8 mouse cellular contexts compared by ENCODE assay signal in the genomic region with DNA sequence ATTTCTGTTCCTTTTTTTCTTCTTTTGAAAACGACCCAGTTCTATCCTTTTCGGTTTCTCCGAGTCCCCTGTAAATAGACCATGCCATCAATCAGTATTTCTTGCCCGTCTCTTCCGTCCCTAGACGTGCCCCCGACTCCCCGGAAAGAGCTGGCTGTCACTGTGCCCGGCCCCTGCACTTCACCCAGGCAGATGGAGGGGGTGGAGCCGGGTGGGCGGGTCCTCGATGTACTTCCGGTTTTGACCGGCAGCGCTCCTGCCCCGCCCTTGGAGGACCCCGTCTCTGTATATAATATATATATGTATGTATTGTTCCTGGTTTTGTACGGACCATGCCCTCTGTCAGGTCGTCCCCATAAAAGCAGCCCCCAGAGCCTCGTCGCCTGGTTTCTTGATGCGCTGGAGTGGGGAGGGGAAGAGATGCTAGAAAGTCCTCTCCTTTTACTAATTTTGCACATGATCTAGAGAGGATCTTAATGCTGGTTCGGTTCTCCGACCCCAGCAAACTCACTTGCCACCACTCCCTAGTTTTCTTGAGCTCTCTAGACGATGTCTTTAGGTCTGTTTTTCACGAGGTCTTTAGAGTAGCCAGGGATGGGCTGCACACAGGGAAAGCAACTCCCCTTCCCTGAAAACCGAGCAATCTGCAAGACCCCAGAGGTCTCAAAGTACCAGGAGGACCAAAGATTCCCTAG. TPM values are rescaled to one million over a fixed set of nuclear protein-coding genes. Genes with fewer than 3 reads are reported as not detected.
A peak's percentile ranks its signal among the peaks of the same experiment; 100 is the strongest.
DNase-seq lines count a peak whose midpoint lies in the region; ATAC-seq and TF ChIP-seq lines count a peak whose summit lies in the region.

No protein-coding gene starts in this region.

- peak; percentile 20 for ATAC-seq in embryonic facial prominence, embryonic 13.5 days (ENCODE audit: insufficient number of reproducible peaks, insufficient read depth, low FRiP score, low TSS enrichment, low read depth)
- ATAC-seq in liver, embryonic 14.5 days (ENCODE audit: insufficient read depth) = peak; percentile 47
- peak; percentile 56; the same call in 1 of the 2 replicates for ATAC-seq in stomach, embryonic 16.5 days (ENCODE audit: insufficient read depth, low FRiP score)

- peak overlapping the region; percentile 72 for H3K4me2 ChIP-seq in embryonic facial prominence, embryonic 13.5 days
- peak overlapping the region; percentile 73 for H3K4me2 ChIP-seq in liver, embryonic 14.5 days (ENCODE audit: low read depth)
- peak overlapping the region; percentile 62 for H3K4me2 ChIP-seq in stomach, embryonic 16.5 days (ENCODE audit: low read depth, low read length)

- H3K27me3 ChIP-seq in embryonic facial prominence, embryonic 13.5 days = no peaks in the 10 kb centered on the region
- H3K27me3 ChIP-seq in liver, embryonic 14.5 days (ENCODE audit: control insufficient read depth, insufficient read depth, low read length) = peaks cover 3% of the 10 kb centered on the region; the same call in 1 of the 2 replicates
- H3K27me3 ChIP-seq in stomach, embryonic 16.5 days (ENCODE audit: control insufficient read depth, insufficient read depth, low read length) = no peaks in the 10 kb centered on the region

- WGBS in embryonic facial prominence, embryonic 13.5 days = under 1% methylated on average over 27 of the region's 27 CpGs
- 2% methylated on average over 27 of the region's 27 CpGs for WGBS in liver, embryonic 14.5 days (ENCODE audit: insufficient replicate concordance)
- 1% methylated on average over 27 of the region's 27 CpGs for WGBS in stomach, embryonic 16.5 days

- H3K36me3 ChIP-seq in embryonic facial prominence, embryonic 13.5 days = peaks cover 44% of the 10 kb centered on the region
- peaks cover 19% of the 10 kb centered on the region for H3K36me3 ChIP-seq in liver, embryonic 14.5 days (replicated peaks; ENCODE audit: control insufficient read depth, insufficient read depth, low read depth)
- peaks cover 19% of the 10 kb centered on the region for H3K36me3 ChIP-seq in stomach, embryonic 16.5 days (ENCODE audit: control insufficient read depth, insufficient read depth, low read length)

- peak overlapping the region; percentile 78 for H3K27ac ChIP-seq in embryonic facial prominence, embryonic 13.5 days
- peak overlapping the region; percentile 60 for H3K27ac ChIP-seq in liver, embryonic 14.5 days
- peak overlapping the region; percentile 88 for H3K27ac ChIP-seq in stomach, embryonic 16.5 days (ENCODE audit: low read length)

- H3K4me1 ChIP-seq in embryonic facial prominence, embryonic 13.5 days = peaks cover 44% of the 10 kb centered on the region
- peaks cover 28 to 32% of the 10 kb centered on the region in 2 experiments for H3K4me1 ChIP-seq in liver, embryonic 14.5 days (replicated peaks; ENCODE audit: control insufficient read depth in 2 of 2, insufficient read depth in 2 of 2, low read length in 1 of 2)
- H3K4me1 ChIP-seq in stomach, embryonic 16.5 days (ENCODE audit: control insufficient read depth, insufficient read depth, low read length) = peaks cover 33% of the 10 kb centered on the region

- peak overlapping the region; percentile 45 for H3K4me3 ChIP-seq in embryonic facial prominence, embryonic 13.5 days
- H3K4me3 ChIP-seq in liver, embryonic 14.5 days (ENCODE audit: insufficient read depth in 1 of 2, low read depth in 2 of 2, low read length in 2 of 2) = peak overlapping the region; percentile 52 to 68
- H3K4me3 ChIP-seq in stomach, embryonic 16.5 days (replicated peaks; ENCODE audit: low read length) = peak overlapping the region; percentile 49

- peak; percentile 81 to 83 for DNase-seq in B cell, adult 2 months
- DNase-seq in adrenal gland, postnatal 14 days = peak; percentile 90
- DNase-seq in heart, adult 9 months (ENCODE audit: low spot score in 2 of 2) = peak; percentile 69 to 75
- peak; percentile 74 to 79 for DNase-seq in kidney, adult 8-10 months
- DNase-seq in liver, embryonic 14.5 days (ENCODE audit: low read depth in 3 of 3, low spot score in 3 of 3) = peak in 1 of 3 experiments; percentile 63
- DNase-seq in naive thymus-derived CD4-positive, alpha-beta T cell, adult 2 months (ENCODE audit: low read depth) = peak; percentile 70

- TF ChIP-seq CTCF in liver, embryonic 14.5 days (IDR thresholded peaks at IDR 0.05; ENCODE audit: low read depth) = peak; percentile 26; the same call in 1 of the 2 replicates

- no peak for TF ChIP-seq EP300 in liver, embryonic 14.5 days (IDR thresholded peaks at IDR 0.05; ENCODE audit: low read depth)

- H3K9me3 ChIP-seq in embryonic facial prominence, embryonic 13.5 days = no peaks in the 10 kb centered on the region
- no peaks in the 10 kb centered on the region for H3K9me3 ChIP-seq in liver, embryonic 14.5 days (ENCODE audit: control insufficient read depth, low read length)
- no peaks in the 10 kb centered on the region for H3K9me3 ChIP-seq in stomach, embryonic 16.5 days (replicated peaks; ENCODE audit: control insufficient read depth, low read length)

- peak overlapping the region; percentile 72 for H3K9ac ChIP-seq in embryonic facial prominence, embryonic 13.5 days
- peak overlapping the region; percentile 44 for H3K9ac ChIP-seq in liver, embryonic 14.5 days (replicated peaks)
- peak overlapping the region; percentile 70 for H3K9ac ChIP-seq in stomach, embryonic 16.5 days (ENCODE audit: low read length)

RNA-seq across cellular contexts. Expression of gene Samd14, which starts 3.0 kb away (rescaled TPM):
- 5.4 and 7.3 TPM in 2 replicates for total RNA-seq in adrenal gland, postnatal 14 days (2021)
- 36.2 and 36.8 TPM in 2 replicates for polyA plus RNA-seq in embryonic facial prominence, embryonic 13.5 days (2015; fragmentation: Nextera tagmentation; extraction: Ambion mirVana)
- 33.1 and 41.9 TPM in 2 replicates for polyA plus RNA-seq in liver, embryonic 14.5 days (2012; rRNA removed)
- polyA plus RNA-seq in liver, embryonic 14.5 days (2014; fragmentation: Nextera tagmentation; extraction: Ambion mirVana) = 24.7 and 34.2 TPM in 2 replicates
- polyA plus RNA-seq in stomach, embryonic 16.5 days (2015; fragmentation: Nextera tagmentation; extraction: Ambion mirVana) = 14.7 and 15.9 TPM in 2 replicates

RNA-seq across cellular contexts. Expression of gene Ppp1r9b, which starts 15.8 kb away (rescaled TPM):
- total RNA-seq in adrenal gland, postnatal 14 days (2021) = 101 and 109 TPM in 2 replicates
- 13.2 and 13.5 TPM in 2 replicates for polyA plus RNA-seq in embryonic facial prominence, embryonic 13.5 days (2015; fragmentation: Nextera tagmentation; extraction: Ambion mirVana)
- polyA plus RNA-seq in liver, embryonic 14.5 days (2012; rRNA removed) = 14.1 and 14.9 TPM in 2 replicates
- 8.8 and 10.4 TPM in 2 replicates for polyA plus RNA-seq in liver, embryonic 14.5 days (2014; fragmentation: Nextera tagmentation; extraction: Ambion mirVana)
- polyA plus RNA-seq in stomach, embryonic 16.5 days (2015; fragmentation: Nextera tagmentation; extraction: Ambion mirVana) = 6.6 and 8.0 TPM in 2 replicates

RNA-seq across cellular contexts. Expression of gene Sgca, which starts 30.5 kb away (rescaled TPM):
- 0.26 TPM in 1 of 2 replicates, not detected in the other for total RNA-seq in adrenal gland, postnatal 14 days (2021)
- 1.1 and 1.5 TPM in 2 replicates for polyA plus RNA-seq in embryonic facial prominence, embryonic 13.5 days (2015; fragmentation: Nextera tagmentation; extraction: Ambion mirVana)
- 0.04 TPM in 1 of 2 replicates, not detected in the other for polyA plus RNA-seq in liver, embryonic 14.5 days (2012; rRNA removed)
- polyA plus RNA-seq in liver, embryonic 14.5 days (2014; fragmentation: Nextera tagmentation; extraction: Ambion mirVana) = not detected in 2 replicates
- polyA plus RNA-seq in stomach, embryonic 16.5 days (2015; fragmentation: Nextera tagmentation; extraction: Ambion mirVana) = 0.41 and 3.2 TPM in 2 replicates

RNA-seq across cellular contexts. Expression of gene Pdk2, which starts 34.5 kb away (rescaled TPM):
- total RNA-seq in adrenal gland, postnatal 14 days (2021) = 147 and 156 TPM in 2 replicates
- 33.2 and 33.7 TPM in 2 replicates for polyA plus RNA-seq in embryonic facial prominence, embryonic 13.5 days (2015; fragmentation: Nextera tagmentation; extraction: Ambion mirVana)
- polyA plus RNA-seq in liver, embryonic 14.5 days (2012; rRNA removed) = 3.5 and 3.6 TPM in 2 replicates
- 7.0 and 9.1 TPM in 2 replicates for polyA plus RNA-seq in liver, embryonic 14.5 days (2014; fragmentation: Nextera tagmentation; extraction: Ambion mirVana)
- 37.9 and 39.3 TPM in 2 replicates for polyA plus RNA-seq in stomach, embryonic 16.5 days (2015; fragmentation: Nextera tagmentation; extraction: Ambion mirVana)

RNA-seq across cellular contexts. Expression of gene Hils1, which starts 39.3 kb away (rescaled TPM):
- not detected in 2 replicates for total RNA-seq in adrenal gland, postnatal 14 days (2021)
- polyA plus RNA-seq in embryonic facial prominence, embryonic 13.5 days (2015; fragmentation: Nextera tagmentation; extraction: Ambion mirVana) = not detected in 2 replicates
- not detected in 2 replicates for polyA plus RNA-seq in liver, embryonic 14.5 days (2012; rRNA removed)
- polyA plus RNA-seq in liver, embryonic 14.5 days (2014; fragmentation: Nextera tagmentation; extraction: Ambion mirVana) = not detected in 2 replicates
- polyA plus RNA-seq in stomach, embryonic 16.5 days (2015; fragmentation: Nextera tagmentation; extraction: Ambion mirVana) = not detected in 2 replicates
